7 mouse cellular contexts compared by ENCODE assay signal in genomic region chr16:35489066-35489718, GRCm38 (mm10). TPM values are rescaled to one million over a fixed set of nuclear protein-coding genes. Genes with fewer than 3 reads are reported as not detected.
DNase-seq lines count a peak whose midpoint lies in the region; ATAC-seq lines count a peak whose summit lies in the region.

No protein-coding gene starts in this region.

- H3K4me3 ChIP-seq in megakaryocyte, embryonic 14.5 days (replicated peaks) = peak overlapping the region; percentile 93
- H3K4me3 ChIP-seq in hindbrain, embryonic 14.5 days (replicated peaks; ENCODE audit: low read length) = peak overlapping the region; percentile 62
- peak overlapping the region; percentile 67 for H3K4me3 ChIP-seq in liver, embryonic 16.5 days (ENCODE audit: low read depth, low read length)

- H3K27ac ChIP-seq in hindbrain, embryonic 14.5 days = no peak overlapping the region
- H3K27ac ChIP-seq in liver, embryonic 16.5 days (ENCODE audit: low read length) = peak overlapping the region; percentile 66

- peaks cover 60% of the 10 kb centered on the region for H3K4me1 ChIP-seq in megakaryocyte, embryonic 14.5 days
- peaks cover 12% of the 10 kb centered on the region for H3K4me1 ChIP-seq in hindbrain, embryonic 14.5 days (replicated peaks; ENCODE audit: control insufficient read depth, insufficient read depth, low read length)
- H3K4me1 ChIP-seq in liver, embryonic 16.5 days (ENCODE audit: control insufficient read depth, low read depth, low read length) = peaks cover 3% of the 10 kb centered on the region; the same call in 1 of the 2 replicates

- no peak for DNase-seq in hindbrain, embryonic 14.5 days (ENCODE audit: low spot score)
- DNase-seq in spleen, postnatal 14 days (ENCODE audit: low spot score in 2 of 2) = no peak
- no peak for DNase-seq in left cerebral cortex, adult 9 months (ENCODE audit: low spot score in 2 of 2)

- no peaks in the 10 kb centered on the region for H3K9me3 ChIP-seq in megakaryocyte, embryonic 14.5 days
- H3K9me3 ChIP-seq in hindbrain, embryonic 14.5 days (ENCODE audit: control insufficient read depth, low read length) = no peaks in the 10 kb centered on the region
- H3K9me3 ChIP-seq in liver, embryonic 16.5 days (replicated peaks; ENCODE audit: control insufficient read depth, low read length) = no peaks in the 10 kb centered on the region

- ATAC-seq in megakaryocyte, adult 5-6 weeks (ENCODE audit: poor library complexity, severe bottlenecking) = no peak
- no peak for ATAC-seq in hindbrain, embryonic 14.5 days (ENCODE audit: low FRiP score)
- ATAC-seq in liver, embryonic 16.5 days (ENCODE audit: low read depth) = peak; percentile 47
- no peak for ATAC-seq in inflammation-experienced regulatory T-cells, adult 6 months

- H3K9ac ChIP-seq in hindbrain, embryonic 14.5 days = no peak overlapping the region
- H3K9ac ChIP-seq in liver, embryonic 16.5 days (ENCODE audit: low read depth, low read length) = no peak overlapping the region

- peak overlapping the region; percentile 89 for H3K4me2 ChIP-seq in hindbrain, embryonic 14.5 days (replicated peaks)
- H3K4me2 ChIP-seq in liver, embryonic 16.5 days (ENCODE audit: low read depth, low read length) = peak overlapping the region; percentile 57

- no peaks in the 10 kb centered on the region for H3K36me3 ChIP-seq in megakaryocyte, embryonic 14.5 days (replicated peaks; ENCODE audit: low read length)
- no peaks in the 10 kb centered on the region for H3K36me3 ChIP-seq in hindbrain, embryonic 14.5 days (replicated peaks; ENCODE audit: control insufficient read depth, insufficient read depth)
- no peaks in the 10 kb centered on the region for H3K36me3 ChIP-seq in liver, embryonic 16.5 days (ENCODE audit: control insufficient read depth, insufficient read depth)

- WGBS in hindbrain, embryonic 14.5 days = 45% methylated on average over 10 of the region's 10 CpGs
- 39% methylated on average over 10 of the region's 10 CpGs for WGBS in liver, embryonic 16.5 days (ENCODE audit: insufficient replicate concordance)

- peaks cover 30% of the 10 kb centered on the region for H3K27me3 ChIP-seq in megakaryocyte, embryonic 14.5 days (replicated peaks)
- H3K27me3 ChIP-seq in hindbrain, embryonic 14.5 days (ENCODE audit: control insufficient read depth, insufficient read depth, low read length) = no peaks in the 10 kb centered on the region
- H3K27me3 ChIP-seq in liver, embryonic 16.5 days (ENCODE audit: control insufficient read depth, insufficient read depth, low read depth, low read length) = 0 out of 2 replicates have a peak, but pooled peaks cover 3% of the 10 kb centered on the region

RNA-seq across cellular contexts. Expression of gene Pdia5, which starts 1.5 kb away (rescaled TPM):
- 1.6 and 5.7 TPM in 2 replicates for polyA plus RNA-seq in megakaryocyte, embryonic 14.5 days (2012; ENCODE audit: insufficient read depth, low replicate concordance)
- total RNA-seq in megakaryocyte, adult 5-6 weeks (2015) = 4.7 and 8.8 TPM in 2 replicates
- total RNA-seq in megakaryocyte, adult 5-6 weeks (2017) = 2.8 and 4.3 TPM in 2 replicates
- 6.8 and 8.3 TPM in 2 replicates for polyA plus RNA-seq in hindbrain, embryonic 14.5 days (2014; fragmentation: Nextera tagmentation; extraction: Ambion mirVana)
- polyA plus RNA-seq in liver, embryonic 16.5 days (2015; fragmentation: Nextera tagmentation; extraction: Ambion mirVana) = 63.8 and 65.5 TPM in 2 replicates
- under 1 TPM in 1 of 3 experiments, not detected in 2; 0.53 TPM for polyA plus RNA-seq in inflammation-experienced regulatory T-cells, adult 6 months (2017; shearing (Covaris generic))

RNA-seq across cellular contexts. Expression of gene Sema5b, which starts 51.8 kb away (rescaled TPM):
- not detected in 2 replicates for polyA plus RNA-seq in megakaryocyte, embryonic 14.5 days (2012; ENCODE audit: insufficient read depth, low replicate concordance)
- total RNA-seq in megakaryocyte, adult 5-6 weeks (2015) = not detected in 2 replicates
- total RNA-seq in megakaryocyte, adult 5-6 weeks (2017) = not detected in 2 replicates
- 15.4 and 16.7 TPM in 2 replicates for polyA plus RNA-seq in hindbrain, embryonic 14.5 days (2014; fragmentation: Nextera tagmentation; extraction: Ambion mirVana)
- 0.18 and 0.26 TPM in 2 replicates for polyA plus RNA-seq in liver, embryonic 16.5 days (2015; fragmentation: Nextera tagmentation; extraction: Ambion mirVana)
- not detected for polyA plus RNA-seq in inflammation-experienced regulatory T-cells, adult 6 months (2017; shearing (Covaris generic))

Comparison
In these comparisons a context has a peak if more than half of its experiments do, and no peak if none do; other contexts are left out.
1. RNA of gene Sema5b, which starts 51.8 kb away (polyA plus RNA-seq): 15.4 to 16.7 TPM in hindbrain, embryonic 14.5 days; 0.18 to 0.26 TPM in liver, embryonic 16.5 days, not detected in megakaryocyte, embryonic 14.5 days and not detected in inflammation-experienced regulatory T-cells, adult 6 months; every median in the first group is over 10 times any median in the second.
2. Peak in every context shown above with its lines, with median percentiles within 50 percentile points of each other: H3K4me3 ChIP-seq.